Mouse (Mus musculus) G1E-ER4 (cell line): ENCODE data around the gene Lrg1. TPM values are rescaled to one million over a fixed set of nuclear protein-coding genes. Genes with fewer than 3 reads are reported as not detected.

Experiments
- GATA1 ChIP-seq: IDR thresholded peaks from one replicate; pipeline ENCODE4 v1.8.0; 2012; ENCODE audit warnings: low read length, inconsistent platforms
- polyA plus RNA-seq: library from polyadenylated mRNA; stranded (reverse); fragments of >175 nt; gene quantifications from 2 replicates; pipeline ENCODE4 v1.2.3, GENCODE M21; 2012

The Lrg1 gene
- polyA plus RNA-seq, 1 experiment: not detected

- no peak for TF ChIP-seq GATA1
Observed at GRCm38 (mm10) chr17:56074097-56074826, 47.5 kb downstream of the Lrg1 start.

- no peak for TF ChIP-seq GATA1
Observed at GRCm38 (mm10) chr17:56072243-56072642, 49.6 kb downstream of the Lrg1 start.

- no peak for TF ChIP-seq GATA1
Observed at GRCm38 (mm10) chr17:56071126-56071525, 50.7 kb downstream of the Lrg1 start.

Other genes with a start within 250 kb of the Lrg1 start
- gene Zfp119a, start 243.1 kb downstream of the Lrg1 start, polyA plus RNA-seq: 0.19 and 0.22 TPM in 2 replicates
- gene Zfp959, start 229.9 kb downstream of the Lrg1 start, polyA plus RNA-seq: 1.4 and 2.0 TPM in 2 replicates
- gene Zfp119b, start 172.5 kb downstream of the Lrg1 start, polyA plus RNA-seq: 0.16 and 0.28 TPM in 2 replicates
- gene Ebi3, start 169.4 kb downstream of the Lrg1 start, polyA plus RNA-seq: 0.12 and 0.22 TPM in 2 replicates
- gene Yju2, start 162.9 kb downstream of the Lrg1 start, polyA plus RNA-seq: 35.7 and 46.0 TPM in 2 replicates
- 0.13 and 0.19 TPM in 2 replicates for gene Shd, start 151.5 kb downstream of the Lrg1 start, polyA plus RNA-seq
- gene Fsd1, start 135.5 kb downstream of the Lrg1 start, polyA plus RNA-seq: not detected in 2 replicates
- 0.06 and 0.08 TPM in 2 replicates for gene Stap2, start 116.4 kb downstream of the Lrg1 start, polyA plus RNA-seq
- 30.8 and 37.9 TPM in 2 replicates for gene Mpnd, start 116.3 kb downstream of the Lrg1 start, polyA plus RNA-seq
- 73.8 and 78.3 TPM in 2 replicates for gene Sh3gl1, start 85.4 kb downstream of the Lrg1 start, polyA plus RNA-seq
- gene Chaf1a, start 81.6 kb downstream of the Lrg1 start, polyA plus RNA-seq: 95.0 and 102 TPM in 2 replicates
- 34.7 and 37.8 TPM in 2 replicates for gene Ubxn6, start 47.0 kb downstream of the Lrg1 start, polyA plus RNA-seq
- 208 and 276 TPM in 2 replicates for gene Hdgfl2, start 42.4 kb downstream of the Lrg1 start, polyA plus RNA-seq
- gene Plin4, start 12.2 kb downstream of the Lrg1 start, polyA plus RNA-seq: not detected in 2 replicates
- gene Plin5, start 4.4 kb downstream of the Lrg1 start, polyA plus RNA-seq: not detected in 2 replicates
- gene Sema6b, start 18.3 kb upstream of the Lrg1 start, polyA plus RNA-seq: 0.70 and 0.81 TPM in 2 replicates
- gene Tnfaip8l1, start 40.5 kb upstream of the Lrg1 start, polyA plus RNA-seq: 0.81 and 1.2 TPM in 2 replicates
- gene Mydgf, start 61.9 kb upstream of the Lrg1 start, polyA plus RNA-seq: 36.2 and 42.7 TPM in 2 replicates
- gene Dpp9, start 96.9 kb upstream of the Lrg1 start, polyA plus RNA-seq: 54.7 and 60.0 TPM in 2 replicates
- gene Fem1a, start 134.8 kb upstream of the Lrg1 start, polyA plus RNA-seq: 20.8 and 21.5 TPM in 2 replicates
- 6.3 and 7.7 TPM in 2 replicates for gene Ticam1, start 154.8 kb upstream of the Lrg1 start, polyA plus RNA-seq
- 7.3 and 7.9 TPM in 2 replicates for gene Plin3, start 170.9 kb upstream of the Lrg1 start, polyA plus RNA-seq
- not detected in 2 replicates for gene Arrdc5, start 178.3 kb upstream of the Lrg1 start, polyA plus RNA-seq
- gene Uhrf1, start 181.3 kb upstream of the Lrg1 start, polyA plus RNA-seq: 122 and 123 TPM in 2 replicates
- gene Kdm4b, start 204.1 kb upstream of the Lrg1 start, polyA plus RNA-seq: 33.0 and 37.9 TPM in 2 replicates